Mouse (Mus musculus) bone marrow, adult 2 months (tissue): ENCODE measurements around the gene Cpped1.

Source experiments
- CTCF ChIP-seq: fragments of 200-500 bp; IDR thresholded peaks from 2 replicates; pipeline ENCODE4 v1.5.1; 2011; ENCODE audit warnings: low read length, control low read depth; ENCODE audit not compliant: control insufficient read depth, insufficient read depth
- POLR2A ChIP-seq: fragments of 200-500 bp; IDR thresholded peaks from 2 replicates; pipeline ENCODE4 v1.6.1; 2011; ENCODE audit warnings: low read depth, mild to moderate bottlenecking, control low read depth, low read length, borderline replicate concordance; ENCODE audit not compliant: control insufficient read depth

DNA sequence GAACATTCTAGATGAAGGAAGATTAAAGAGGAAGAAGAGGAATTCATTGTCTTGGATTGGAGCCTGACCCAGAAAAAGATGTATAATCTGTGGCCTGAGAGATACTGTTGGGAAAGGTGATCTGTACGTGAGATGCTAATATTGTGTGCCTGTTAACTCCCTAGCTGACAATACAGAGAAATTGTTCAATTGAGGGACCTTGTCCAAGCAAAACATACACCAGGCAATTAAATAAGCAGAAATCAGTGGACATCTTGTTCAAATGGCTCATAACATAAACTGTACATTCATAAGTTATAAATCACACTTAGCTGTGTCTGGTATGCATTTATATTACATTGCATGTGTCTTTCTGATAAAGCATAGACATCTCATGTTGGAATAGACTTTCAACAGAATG, 134.9 kb downstream of the Cpped1 start:
- TF ChIP-seq CTCF, result no peak
- TF ChIP-seq POLR2A, result no peak
